Mouse (Mus musculus) urinary bladder, postnatal 36 days (tissue): ENCODE data around the gene Tmem63b.

Experiments
- DNase-seq, 2 experiments: peaks; one replicate each; pipeline ENCODE4 v3.0.0; 2022; ENCODE audit warnings: low spot score in 2 of 2, mixed read lengths in 1 of 2

The Tmem63b gene

GRCm38 (mm10) chr17:45678106-45678505 is 8.6 kb downstream of the Tmem63b start:
- peak; percentile 43 to 49 for DNase-seq

GRCm38 (mm10) chr17:45672598-45672997 is 14.1 kb downstream of the Tmem63b start:
- no peak for DNase-seq

DNA sequence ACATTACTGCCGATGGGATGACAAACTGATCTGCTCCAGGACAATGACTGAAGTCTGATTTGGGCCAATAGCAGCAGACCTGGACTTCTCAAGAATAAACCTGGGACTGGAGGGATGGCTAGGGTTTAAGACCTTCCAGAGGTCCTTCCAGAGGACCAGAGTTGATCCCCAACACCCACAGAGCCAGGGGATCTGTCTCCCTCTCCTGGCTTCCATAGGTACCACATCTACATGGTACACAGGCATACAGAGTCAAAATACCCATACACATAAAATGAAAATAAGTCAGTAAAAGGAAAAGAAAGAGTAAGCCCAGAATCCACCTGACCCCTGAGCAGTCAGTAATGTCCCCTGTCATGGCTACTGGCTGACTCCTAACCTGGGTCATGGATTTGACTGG is 14.9 kb downstream of the Tmem63b start:
- no peak for DNase-seq

DNA sequence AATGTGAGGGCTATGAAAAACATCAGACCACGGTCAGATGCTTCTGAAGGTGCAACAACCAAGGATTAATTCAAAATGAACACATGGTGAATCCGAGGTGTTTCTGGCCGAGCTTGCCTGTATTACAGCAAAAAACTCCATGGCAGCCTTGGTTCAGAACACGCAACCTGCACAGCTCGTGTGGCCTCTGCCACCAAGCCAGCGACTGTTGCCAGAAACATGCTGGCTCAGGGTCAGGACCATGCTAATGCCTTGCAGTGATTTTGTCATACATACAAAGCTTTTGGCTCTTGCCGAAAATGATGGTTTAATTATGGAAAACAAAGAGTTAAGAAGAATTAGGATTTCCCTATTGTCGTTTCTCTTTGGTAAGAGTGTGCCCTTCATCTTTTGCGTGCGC is 18.7 kb downstream of the Tmem63b start:
- no peak for DNase-seq

GRCm38 (mm10) chr17:45667481-45667880 is 19.2 kb downstream of the Tmem63b start:
- no peak for DNase-seq

DNA sequence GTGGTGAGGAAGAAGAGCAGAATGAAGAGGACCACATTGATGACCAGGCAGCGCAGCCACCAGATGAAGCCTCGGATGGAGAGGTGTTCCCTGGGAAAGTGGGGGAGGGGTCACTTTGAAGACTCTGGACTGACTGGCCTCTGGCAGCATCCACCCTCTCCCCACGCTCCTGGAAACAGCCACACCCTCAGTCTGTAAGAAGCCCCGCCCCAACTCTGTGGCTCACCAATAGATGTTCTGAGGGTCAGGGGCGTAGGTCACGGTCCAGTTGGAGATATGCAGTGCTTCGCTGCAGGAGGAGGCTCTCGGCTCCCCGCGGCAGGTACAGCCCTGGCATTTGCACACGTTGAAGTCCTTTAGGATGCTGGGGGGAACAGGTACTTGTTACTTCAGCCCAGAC is 20.6 kb downstream of the Tmem63b start:
- no peak for DNase-seq

DNA sequence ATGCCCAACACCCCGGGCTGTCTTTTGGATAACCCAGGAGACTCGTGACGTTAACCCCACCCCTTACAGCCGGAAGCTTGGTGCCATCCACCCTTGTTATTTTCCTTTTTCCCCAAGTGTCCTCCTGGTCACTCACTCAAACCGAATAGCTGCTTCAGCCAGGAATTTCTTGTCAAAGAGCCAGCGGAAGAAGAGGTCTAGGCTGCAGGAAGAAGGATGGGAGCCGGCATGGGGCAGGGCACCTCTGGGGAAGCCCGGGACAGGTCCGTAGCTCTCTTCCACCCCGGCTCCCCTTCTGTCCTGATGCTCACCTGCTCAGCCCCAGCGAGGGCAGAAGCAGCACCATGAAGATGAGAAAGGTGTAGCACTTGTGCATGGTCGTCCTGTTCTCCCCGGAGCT is 22.1 kb downstream of the Tmem63b start:
- DNase-seq, result no peak

DNA sequence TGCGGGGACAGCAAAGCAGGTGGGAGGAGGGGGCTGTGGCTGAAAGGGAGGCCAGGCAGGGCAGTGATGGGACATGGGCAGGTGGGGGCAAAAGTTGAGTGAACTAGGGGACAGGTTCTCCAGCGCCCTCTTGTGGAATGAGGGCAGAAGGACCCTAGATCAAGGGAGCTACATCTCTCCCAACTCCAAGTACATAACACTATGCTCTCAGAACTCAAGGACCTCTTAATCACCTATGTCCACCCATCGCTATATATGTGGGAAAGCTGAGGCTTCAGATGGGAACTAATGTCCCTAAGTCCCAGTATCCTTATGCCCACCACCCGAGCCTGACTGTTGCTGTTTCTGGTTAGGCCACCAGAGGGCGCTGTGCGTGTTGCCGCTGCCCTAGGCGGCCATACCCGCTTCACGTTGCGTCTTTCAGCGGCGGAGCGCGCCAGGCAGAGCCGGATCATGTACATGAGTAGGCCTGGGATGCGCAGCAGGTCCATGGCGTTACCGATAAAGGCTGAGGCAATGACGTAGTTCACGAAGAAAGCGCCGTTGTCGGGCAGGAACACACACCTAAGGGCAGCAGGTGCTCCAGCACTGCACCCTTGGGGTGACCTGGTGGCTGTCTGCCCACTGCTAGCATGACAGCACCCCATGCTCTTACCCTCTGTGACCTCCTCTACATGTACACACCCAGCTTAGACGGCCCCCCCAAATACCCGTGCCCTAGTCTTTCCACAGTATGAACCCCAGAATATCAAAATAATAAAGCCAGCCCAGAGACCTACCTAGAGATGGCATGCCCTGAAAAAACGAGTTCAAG is 23.4 kb downstream of the Tmem63b start:
- peak; percentile 58 to 60 for DNase-seq

DNA sequence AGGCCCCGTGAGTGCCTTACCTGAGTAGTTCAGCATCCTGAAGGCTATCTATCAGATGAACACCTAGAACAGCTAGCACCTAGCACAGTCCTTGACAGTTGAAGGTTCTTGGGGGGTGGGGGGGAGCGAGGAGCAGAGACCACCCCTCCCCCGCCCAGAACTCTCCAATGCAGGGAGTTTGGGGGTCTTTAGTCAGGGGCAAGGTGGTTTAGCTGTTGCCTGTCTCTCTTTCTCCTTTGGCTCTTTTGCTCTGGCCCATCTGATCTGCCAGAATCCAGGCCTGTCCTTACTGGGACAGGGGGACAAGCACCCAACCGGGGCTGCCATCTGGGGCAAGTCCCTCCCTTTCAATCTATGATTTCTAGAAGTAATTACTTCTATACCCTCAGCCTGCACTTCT is 27.5 kb downstream of the Tmem63b start, which contains the start of gene Capn11:
Capn11 (minus strand) TSS at position 101 of the 400 bp plus-strand sequence.
- DNase-seq, result no peak

DNA sequence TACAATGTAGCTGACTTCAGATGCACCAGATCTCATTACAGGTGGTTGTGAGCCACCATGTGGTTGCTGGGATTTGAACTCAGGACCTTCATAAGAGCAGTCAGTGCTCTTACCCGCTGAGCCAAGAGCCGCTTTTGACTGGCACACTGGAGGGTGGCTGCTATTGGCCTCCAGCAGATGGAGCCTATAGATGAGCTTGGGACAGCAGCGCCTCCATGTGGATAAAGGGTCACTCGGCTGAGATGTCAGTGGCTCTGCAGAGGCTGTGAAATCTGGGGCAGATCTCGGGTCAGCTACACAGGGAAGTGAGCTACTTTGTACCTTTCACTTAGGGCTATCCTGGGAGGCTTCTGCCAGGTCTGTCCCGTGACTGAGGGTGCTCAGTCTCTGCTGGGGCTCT is 30.9 kb downstream of the Tmem63b start:
- DNase-seq, result no peak

GRCm38 (mm10) chr17:45653233-45653632 is 33.5 kb downstream of the Tmem63b start:
- DNase-seq, result no peak

DNA sequence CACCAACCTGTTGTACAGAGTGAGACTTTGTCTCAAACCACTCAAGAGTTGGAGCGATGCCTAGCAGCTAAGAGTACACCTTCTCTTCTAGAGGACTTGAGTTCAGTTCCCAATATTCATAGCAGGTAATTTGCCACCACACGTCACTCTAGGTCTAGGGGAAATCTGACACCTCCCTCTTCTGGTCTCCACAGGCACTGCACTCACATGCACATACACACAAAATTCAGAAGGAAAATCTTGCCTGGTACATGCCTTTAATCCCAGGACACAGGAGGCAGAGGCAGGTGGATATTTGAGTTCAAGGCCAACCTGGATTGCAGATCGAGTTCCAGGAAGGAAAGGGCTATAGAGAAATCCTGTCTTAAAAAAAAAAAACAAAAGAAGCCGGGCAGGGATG is 42.5 kb downstream of the Tmem63b start:
- DNase-seq, result no peak

DNA sequence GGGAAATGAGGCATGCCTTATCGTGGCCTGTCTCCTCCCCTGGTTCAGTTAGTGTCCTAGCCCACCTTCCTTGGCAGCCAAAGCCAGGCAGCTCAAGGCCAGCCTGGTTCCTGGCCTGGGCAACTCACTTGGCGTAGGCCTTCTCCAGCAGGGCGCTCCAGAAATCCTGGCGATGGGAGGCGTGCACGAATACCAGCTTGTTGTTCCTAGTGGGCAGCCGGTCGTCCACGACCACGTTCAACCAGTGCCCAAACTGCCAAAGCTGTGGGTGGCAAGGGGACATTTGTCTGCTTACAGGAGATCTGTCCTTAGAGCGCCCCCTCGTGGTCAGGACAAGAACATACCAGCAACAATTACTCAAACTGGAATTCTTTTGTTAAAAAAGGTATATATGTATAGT is 44.0 kb downstream of the Tmem63b start:
- peak; percentile 48 to 55 for DNase-seq

DNA sequence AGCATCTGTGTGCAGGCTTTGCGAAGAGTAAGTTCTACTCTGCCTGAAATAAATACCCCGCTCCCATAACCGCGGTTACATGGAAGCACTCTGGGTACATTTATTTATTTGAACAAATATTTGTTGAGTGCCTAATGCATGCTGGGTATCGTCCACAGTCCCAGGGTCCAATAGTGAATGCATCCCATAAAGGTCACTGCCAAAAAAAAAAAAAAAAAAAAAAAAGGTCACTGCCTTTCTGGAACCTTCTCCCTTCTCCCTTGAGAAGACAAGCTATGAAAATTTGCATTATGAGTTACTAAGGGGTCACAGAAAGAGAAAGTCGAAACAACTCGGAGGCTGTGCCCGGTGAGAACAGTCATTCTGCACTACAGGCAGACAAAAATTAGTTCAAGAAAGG is 44.7 kb downstream of the Tmem63b start:
- no peak for DNase-seq

- DNase-seq, result no peak
These were observed 48.0 kb downstream of the Tmem63b start for GRCm38 (mm10) chr17:45638596-45639295.

DNA sequence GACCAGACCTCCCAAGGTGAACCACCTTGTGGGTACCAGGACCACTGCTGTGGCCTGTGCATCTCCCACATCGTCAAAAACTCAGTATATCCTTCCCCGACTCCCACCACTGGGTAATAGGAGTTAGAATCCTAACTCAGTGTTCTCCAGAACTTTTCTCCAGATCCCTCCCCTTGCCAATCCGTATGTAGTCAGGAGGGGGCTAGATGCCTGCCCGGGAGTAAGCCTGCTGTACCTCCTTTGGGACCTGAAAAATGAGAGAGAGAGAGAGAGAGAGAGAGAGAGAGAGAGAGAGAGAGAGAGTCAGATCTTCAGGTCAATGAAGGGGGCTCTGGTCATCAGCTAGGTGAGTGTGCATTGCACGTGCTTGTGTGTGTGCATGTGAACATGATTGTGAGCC is 52.7 kb downstream of the Tmem63b start:
- DNase-seq, result no peak

- DNase-seq, result no peak
These were observed 54.8 kb downstream of the Tmem63b start for GRCm38 (mm10) chr17:45631940-45632339.

DNA sequence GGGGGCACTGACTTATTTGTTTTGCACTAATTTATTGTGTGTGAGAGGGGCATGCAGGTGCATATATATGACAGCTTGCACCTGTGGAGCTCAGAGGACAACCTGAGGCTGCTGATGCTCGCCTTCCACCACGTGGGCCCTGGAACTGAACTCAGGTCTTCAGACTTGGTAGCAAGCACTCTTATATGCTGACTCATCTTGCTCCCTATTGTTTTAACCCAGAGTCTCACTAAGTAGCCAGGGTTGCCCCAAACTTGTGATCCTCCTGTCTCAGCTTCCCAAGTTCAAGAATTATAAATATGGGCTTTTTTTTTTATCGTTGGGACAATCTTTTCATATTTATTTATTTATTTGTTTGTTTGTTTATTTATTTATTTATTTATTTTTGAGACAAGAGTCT is 55.7 kb downstream of the Tmem63b start:
- no peak for DNase-seq

- peak; percentile 41 to 52 for DNase-seq
These were observed 56.6 kb downstream of the Tmem63b start for GRCm38 (mm10) chr17:45629861-45630694.

DNA sequence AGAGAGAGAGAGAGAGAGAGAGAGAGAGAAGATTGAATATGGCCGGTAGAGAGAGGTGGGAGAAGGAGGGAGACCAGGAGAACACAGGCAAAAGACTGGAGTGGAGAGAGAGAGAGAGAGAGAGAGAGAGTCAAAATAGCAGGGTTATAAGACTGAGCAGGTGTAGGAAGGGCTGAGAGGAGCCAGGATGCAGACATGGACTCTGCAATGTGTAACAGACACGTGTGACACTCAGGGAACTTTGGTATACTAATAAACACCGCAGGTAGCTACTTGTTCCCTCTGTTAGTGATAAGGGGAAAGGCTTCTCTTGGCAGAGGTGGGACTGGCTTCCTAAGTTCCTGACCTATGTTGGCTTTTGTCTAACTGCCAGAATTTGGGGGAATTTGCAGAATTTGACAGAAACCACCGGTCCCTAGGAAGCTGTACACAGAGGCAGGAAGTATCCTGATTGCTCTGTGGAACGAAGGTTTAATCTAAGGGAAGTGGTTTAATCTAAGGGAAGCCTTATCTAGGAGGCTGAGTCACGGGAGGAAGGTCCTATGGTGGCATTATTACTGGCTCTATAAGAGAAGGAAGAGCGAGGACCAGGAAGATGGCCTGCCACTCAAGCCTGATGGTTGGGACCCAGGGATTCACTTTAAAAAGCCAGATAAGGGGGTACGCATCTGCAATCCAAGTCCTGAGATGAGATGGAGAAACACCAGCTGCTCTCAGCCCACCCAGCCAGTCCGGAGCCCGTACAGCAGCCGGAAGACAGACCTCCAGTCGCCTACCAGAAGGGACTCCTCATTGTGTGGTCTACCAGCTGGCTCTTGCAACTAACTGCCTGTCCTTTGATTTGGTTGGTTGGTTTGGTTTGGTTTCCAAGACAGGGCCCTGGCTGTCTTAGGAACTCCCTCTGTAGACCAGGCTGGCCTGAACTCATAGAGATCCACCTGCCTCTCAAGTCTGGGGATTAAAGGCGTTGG is 57.5 kb downstream of the Tmem63b start:
- DNase-seq, result no peak

DNA sequence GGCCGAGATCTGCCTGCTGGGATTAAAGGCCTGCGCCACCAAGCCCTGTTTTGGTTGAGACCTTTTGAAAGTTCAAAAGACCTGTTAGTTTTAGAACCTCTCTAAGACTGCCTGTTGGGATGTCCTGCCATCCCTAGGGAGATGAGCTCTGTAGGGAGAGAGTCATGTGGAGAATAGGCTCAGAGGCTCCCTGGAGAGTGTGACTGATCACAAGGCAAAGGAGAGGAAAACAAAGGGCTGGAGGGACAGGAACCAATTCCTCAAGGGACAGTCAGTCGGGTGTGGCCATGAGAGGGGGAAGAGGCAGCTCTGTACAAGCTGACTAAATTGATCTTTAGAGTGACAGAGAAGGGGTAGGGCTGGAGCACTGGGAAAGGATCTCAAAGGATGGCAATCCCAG is 58.5 kb downstream of the Tmem63b start:
- no peak for DNase-seq
